Mouse (Mus musculus): ENCODE measurements at regions not wholly inside any gene's neighbourhood (a gene's known extent, or its start where the extent isn't known, plus 50 kb on each side); places are given as distances from the start of the nearest gene placed in this dataset.

GRCm38 (mm10) chr12:68683176-68683575, 475.8 kb downstream of the Rps29 start:
- no peak for DNase-seq (ENCODE audit: low spot score)

GRCm38 (mm10) chr12:68680668-68681067, 478.3 kb downstream of the Rps29 start:
- no peak for DNase-seq (ENCODE audit: low spot score)

- no peak for DNase-seq (ENCODE audit: low spot score)
Measured at GRCm38 (mm10) chr12:68676096-68676775, 482.8 kb downstream of the Rps29 start.

GRCm38 (mm10) chr12:68672011-68672410, 487.0 kb downstream of the Rps29 start:
- DNase-seq (ENCODE audit: low spot score) = no peak

- DNase-seq (ENCODE audit: low spot score) = no peak
Measured at GRCm38 (mm10) chr12:68645901-68646585, 512.9 kb downstream of the Rps29 start.

DNA sequence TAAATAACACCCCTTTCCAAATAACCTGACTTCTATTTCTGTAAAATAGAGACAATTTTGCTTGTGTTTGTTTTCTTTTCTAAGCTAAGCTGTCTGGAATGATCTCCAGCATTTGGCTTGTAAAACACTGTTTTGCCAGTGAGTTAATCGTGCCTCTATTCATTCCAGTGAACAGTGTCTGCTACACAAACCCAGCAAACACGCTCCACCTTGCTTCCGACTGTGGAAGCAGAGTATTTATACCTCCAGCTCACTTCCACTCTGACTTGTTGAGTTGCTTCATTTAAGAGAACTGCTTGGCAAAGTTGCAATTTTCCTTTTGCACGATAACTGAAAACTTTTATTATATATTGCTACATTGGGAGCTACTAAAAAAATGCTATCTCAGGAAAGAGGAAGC, 515.3 kb downstream of the Rps29 start:
- no peak for DNase-seq (ENCODE audit: low spot score)

- DNase-seq (ENCODE audit: low spot score) = no peak
Measured at GRCm38 (mm10) chr12:68632441-68632840, 526.5 kb downstream of the Rps29 start.

GRCm38 (mm10) chr12:68618337-68618736, 540.6 kb downstream of the Rps29 start:
- DNase-seq (ENCODE audit: low spot score) = no peak

DNA sequence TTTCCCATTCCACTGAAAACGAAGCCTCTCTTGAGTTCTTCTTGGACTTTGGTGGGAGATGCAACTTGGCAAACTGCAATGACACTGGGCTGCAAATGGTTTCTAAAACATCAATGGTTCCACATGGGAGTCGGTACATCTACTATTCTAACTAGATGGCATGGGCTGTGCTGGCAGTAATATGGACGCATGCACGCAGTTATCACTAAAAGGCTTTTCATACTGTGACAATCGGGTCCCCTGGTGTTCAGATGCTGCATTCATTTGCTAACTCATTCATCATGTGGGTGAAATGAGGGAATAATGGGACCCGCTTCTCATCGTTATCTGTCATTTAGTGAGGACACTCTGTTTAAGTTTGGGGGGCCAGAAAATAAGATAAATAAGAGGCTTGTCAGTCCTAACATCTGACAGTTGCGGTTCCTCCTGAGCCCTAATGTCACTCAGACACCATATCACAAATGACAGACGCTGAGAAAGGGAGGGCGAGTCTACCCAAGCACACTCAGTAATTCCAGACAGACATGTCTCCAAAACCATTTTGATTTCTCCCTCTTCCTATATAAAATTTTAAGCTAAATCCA, 553.5 kb downstream of the Rps29 start:
- no peak for DNase-seq (ENCODE audit: low spot score)

GRCm38 (mm10) chr12:68604524-68605299, 554.3 kb downstream of the Rps29 start:
- DNase-seq (ENCODE audit: low spot score) = no peak

GRCm38 (mm10) chr12:68602682-68603081, 556.3 kb downstream of the Rps29 start:
- DNase-seq (ENCODE audit: low spot score) = no peak

DNA sequence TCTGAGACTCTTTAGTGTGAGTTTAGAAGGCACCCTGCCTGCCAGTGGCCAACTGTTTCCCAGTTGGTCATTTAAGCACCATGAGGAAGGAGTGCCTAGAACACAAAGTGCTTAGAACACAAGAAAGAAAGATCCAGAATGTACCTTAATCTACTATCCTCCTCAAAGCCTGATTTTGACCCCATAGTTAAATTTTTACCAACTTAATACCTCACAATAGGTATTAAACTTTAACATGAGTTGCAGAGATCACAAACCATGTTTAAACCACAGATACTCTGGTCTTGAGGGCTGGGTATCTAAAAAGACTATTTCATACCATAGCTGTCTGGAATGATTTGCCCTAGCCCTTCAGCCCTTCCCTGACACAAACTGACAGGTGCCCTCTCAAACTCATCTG, 557.6 kb downstream of the Rps29 start:
- DNase-seq (ENCODE audit: low spot score) = no peak

DNA sequence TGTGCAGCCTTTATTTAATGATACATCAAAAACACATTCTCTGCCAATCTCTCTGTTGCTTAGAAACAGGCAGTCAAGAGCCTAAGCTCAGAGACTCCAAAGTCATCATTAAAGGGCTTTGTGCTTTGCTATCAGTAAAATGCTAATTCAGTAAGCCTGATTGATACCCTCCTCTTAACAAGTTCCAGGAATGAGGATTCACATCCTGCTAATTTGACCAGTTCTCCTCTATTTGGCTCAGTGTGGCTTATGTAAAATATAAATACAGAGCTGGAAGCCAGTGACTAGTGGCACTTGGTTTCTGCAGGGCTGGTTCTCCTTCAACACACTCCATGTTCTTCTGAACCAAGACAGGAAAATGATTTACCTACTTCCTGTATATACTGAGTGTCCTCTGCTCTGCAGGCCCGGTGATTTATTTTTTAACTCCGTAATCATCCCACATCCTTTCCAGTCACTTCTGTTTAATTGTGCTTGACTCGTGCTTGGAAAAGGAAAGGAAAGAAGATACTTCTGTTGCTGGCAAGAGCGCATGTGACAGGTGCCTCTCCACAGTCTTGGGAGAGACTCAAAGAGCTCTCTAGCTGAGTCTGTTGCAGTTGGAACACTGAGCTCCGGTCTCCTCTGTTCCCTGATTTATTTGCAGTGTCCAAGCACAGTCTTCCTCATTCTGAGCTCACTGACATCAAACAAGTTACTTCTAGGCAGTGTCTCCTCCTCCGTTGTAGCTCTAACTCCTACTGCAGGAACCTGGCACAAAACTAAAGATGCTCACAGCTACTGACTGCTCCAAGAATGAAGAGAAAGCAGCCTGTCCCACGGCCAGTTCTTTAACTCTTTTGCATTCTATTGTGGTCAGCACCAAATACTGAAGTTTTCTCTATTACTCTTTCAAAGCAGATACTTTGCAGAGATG, 559.0 kb downstream of the Rps29 start:
- no peak for DNase-seq (ENCODE audit: low spot score)

- DNase-seq (ENCODE audit: low spot score) = no peak
Measured at GRCm38 (mm10) chr12:68599016-68599616, 559.9 kb downstream of the Rps29 start.

DNA sequence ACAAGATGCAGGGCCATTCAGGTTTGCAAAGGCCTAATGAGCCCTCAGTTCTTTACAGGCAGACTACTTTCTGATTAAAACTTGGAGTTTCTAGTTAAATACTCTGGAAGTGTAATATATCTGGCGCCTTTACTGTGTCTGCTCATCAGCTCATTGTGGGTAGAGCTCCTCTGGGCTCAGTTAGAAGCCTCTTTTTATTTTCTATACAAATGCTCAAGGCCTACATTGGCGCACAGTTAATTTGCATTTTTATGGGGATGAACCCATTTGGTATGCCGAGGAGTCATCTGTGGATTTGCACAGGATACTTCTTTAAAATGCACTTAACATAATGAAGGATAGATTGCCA, 573.5 kb downstream of the Rps29 start:
- DNase-seq (ENCODE audit: low spot score) = no peak

DNA sequence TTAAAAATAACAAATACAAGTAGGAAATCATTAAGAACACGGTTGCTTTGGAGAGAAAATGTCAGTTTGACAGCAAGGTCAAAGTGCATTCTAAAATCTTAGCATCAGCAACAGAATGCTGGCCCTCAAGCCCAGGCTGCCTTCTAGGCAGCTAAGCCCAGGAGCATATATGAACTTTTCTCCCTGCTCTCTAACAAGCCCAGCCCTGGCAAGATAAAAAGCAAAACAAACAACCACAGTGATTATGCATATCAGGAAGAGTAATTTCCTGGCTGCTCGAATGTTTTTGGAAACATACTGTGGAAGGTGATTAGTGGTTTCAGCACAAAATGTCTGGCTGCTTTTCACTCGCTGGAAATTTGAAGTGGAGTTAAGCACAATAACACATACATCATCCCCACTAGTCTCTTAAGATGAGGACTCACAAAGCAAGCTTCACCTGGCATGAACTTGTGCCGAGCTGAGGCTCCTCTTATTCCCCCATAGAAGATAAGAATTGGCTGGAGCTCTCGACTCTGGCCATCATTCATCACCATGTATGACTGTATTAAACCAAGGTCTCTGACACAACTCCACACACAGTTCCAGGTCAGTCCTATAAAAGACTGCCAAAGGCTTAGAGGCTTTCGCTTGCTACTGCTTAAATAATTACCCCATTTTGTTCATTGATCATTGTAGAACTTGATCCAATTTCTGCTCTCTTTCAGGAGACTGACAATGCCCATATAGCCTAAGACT, 574.0 kb downstream of the Rps29 start:
- no peak for DNase-seq (ENCODE audit: low spot score)

GRCm38 (mm10) chr12:68579909-68580308, 579.1 kb downstream of the Rps29 start:
- no peak for DNase-seq (ENCODE audit: low spot score)

GRCm38 (mm10) chr12:68577453-68577852, 581.5 kb downstream of the Rps29 start:
- no peak for DNase-seq (ENCODE audit: low spot score)

- DNase-seq (ENCODE audit: low spot score) = no peak
Measured at GRCm38 (mm10) chr12:68576855-68577254, 582.1 kb downstream of the Rps29 start.

- no peak for DNase-seq (ENCODE audit: low spot score)
Measured at GRCm38 (mm10) chr12:68554943-68555627, 603.9 kb downstream of the Rps29 start.
